Mouse (Mus musculus): ENCODE results near the gene Atp1a2. TPM values are rescaled to one million over a fixed set of nuclear protein-coding genes. Genes with fewer than 3 reads are reported as not detected.
"Not testable (repeated sequence)": the region's sequence is repeated elsewhere in the genome, so short reads cannot be mapped to it uniquely, and the experiment has no call there.

Atp1a2 gene
- total RNA-seq, 2 experiments from 2014 or later: not detected

DNA sequence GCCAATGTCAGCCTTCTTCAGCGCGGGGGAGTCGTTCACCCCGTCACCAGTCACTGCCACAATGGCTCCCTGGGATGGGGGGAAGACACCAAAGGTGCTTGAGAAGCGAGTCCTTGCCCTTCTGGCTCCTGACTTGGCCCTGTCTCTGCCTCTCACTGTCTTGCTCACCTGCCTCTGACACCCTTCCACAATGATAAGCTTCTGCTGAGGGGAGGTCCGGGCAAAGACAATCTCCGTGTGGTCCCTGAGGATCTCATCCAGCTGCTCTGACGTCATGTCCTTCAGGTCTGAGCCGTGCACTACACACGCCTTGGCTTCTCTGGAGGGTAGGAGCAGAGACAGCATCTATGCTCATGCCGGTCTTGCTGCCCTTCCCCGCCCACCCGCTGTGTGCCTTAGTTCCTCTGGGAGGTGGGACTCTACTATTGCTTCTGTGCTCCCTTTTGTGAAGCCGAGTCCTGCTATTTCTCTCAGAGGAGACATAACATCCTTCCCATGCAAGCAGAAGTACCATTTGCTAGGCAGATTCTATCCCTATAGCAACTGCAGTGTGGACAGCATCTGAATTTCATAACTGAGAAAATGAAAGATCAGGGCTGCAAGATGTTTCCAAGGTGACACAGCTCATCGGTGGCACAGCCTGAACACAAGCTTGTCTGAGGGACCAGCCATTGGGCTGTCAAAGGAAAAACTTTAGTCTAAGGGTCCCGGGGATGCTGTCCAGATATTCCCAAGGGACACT, 17.9 kb downstream of the Atp1a2 start:
- ATAC-seq (replicated peaks; ENCODE audit: low FRiP score, poor library complexity, severe bottlenecking): no peak

DNA sequence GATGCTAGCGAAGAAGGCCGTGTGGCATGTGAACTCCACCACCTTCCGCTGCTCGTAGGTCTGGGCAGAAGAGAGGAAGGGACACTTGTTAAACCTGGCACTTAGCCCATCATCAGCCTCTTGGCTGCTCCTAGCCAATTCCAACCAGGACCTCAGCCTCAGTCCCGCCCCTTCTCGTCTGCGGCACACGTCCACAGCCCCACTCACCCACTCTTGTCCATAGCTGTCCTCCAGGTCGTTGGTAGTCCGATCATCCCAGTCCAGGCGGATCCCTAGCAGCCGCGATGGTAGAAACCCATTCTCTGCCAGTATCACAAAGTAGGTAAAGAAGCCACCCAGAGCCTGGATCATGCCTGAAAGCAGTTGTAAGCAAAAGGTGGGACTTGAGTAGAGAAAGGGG, 19.5 kb downstream of the Atp1a2 start:
- ATAC-seq (replicated peaks; ENCODE audit: low FRiP score, poor library complexity, severe bottlenecking): no peak

DNA sequence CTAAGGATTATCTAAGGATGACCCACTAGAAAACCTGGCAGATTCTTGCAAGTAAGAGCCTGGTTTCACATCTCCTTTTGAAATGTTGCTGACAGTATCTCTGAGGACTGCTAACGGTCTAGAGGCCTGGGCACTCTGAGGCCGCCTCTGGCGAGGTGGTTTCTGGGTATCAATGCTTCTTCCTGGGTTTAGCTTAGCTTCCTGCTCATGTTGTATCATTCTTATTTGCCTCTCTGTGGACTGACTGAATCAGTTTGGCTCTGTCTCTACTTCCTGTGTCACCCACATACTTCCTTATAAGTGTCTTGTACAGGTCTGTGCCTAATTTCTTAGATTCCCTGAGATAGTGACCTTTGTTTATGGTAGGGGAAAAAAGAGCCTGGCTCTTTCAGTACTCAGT, 20.7 kb downstream of the Atp1a2 start:
- ATAC-seq (replicated peaks; ENCODE audit: low FRiP score, poor library complexity, severe bottlenecking): no peak

DNA sequence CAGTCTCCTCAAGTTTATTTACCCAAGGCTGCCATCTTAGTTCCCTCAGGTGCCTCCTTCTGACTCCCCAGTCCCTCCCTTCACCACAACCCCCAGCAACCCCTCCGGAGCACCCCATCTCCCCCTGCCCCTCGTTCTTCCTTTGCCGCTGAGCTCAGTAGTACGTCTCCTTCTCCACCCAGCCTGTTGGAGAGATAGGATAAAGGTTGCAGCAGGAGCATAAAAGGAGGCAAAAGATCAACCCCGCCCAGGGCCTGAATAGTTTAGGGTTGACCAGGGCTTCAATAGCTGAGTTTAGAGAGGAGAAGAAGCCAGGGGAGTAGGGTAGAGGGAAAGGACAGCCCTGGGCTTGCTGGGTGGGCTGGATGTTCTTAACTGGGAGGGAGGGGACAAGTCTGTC, 23.3 kb downstream of the Atp1a2 start:
- ATAC-seq (replicated peaks; ENCODE audit: low FRiP score, poor library complexity, severe bottlenecking): no peak

- no peak for ATAC-seq (replicated peaks; ENCODE audit: low FRiP score, poor library complexity, severe bottlenecking)
Observed at GRCm38 (mm10) chr1:172274116-172274515, 23.7 kb downstream of the Atp1a2 start.

DNA sequence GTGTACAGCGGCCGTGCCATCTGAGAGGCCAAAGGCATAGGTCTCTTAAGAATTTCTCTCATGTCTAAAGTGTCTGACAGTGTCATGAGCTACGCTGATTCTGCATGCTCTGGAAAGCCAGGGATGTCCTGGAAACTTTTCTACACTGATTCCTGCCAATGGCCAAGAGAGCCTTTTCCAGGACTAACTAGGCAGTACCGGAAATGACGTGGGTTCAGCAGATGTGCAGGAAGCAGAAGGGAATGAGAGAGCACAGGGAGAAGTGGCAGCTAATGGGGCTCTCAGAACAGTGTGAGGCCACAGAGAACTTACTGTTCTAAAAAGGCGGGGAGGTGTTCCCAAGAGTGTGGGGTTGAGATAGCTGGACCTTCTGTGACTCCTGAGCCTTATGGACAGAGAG, 24.5 kb downstream of the Atp1a2 start:
- ATAC-seq (replicated peaks; ENCODE audit: low FRiP score, poor library complexity, severe bottlenecking): no peak

DNA sequence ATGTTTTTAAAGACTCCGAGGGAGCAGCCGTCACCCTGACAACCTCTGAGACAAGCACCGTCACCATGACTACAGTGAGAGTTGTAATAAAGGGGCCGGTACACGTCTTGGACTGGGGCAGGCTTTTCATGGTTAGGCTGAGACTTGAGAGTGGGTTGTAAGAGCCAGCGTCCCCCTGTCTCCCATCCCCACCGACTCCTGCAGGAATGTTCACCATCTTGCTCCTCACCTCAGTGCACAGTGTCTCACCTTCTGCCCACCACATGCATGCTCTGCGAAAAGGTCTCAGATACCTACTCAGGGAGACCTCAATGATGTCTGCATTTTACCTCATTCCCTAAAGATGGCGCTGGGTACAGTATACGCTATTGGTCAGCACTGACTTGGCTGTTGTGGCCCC, 26.1 kb downstream of the Atp1a2 start:
- no peak for ATAC-seq (replicated peaks; ENCODE audit: low FRiP score, poor library complexity, severe bottlenecking)

GRCm38 (mm10) chr1:172271208-172271607, 26.7 kb downstream of the Atp1a2 start:
- no peak for ATAC-seq (replicated peaks; ENCODE audit: low FRiP score, poor library complexity, severe bottlenecking)

GRCm38 (mm10) chr1:172261477-172262078, 36.3 kb downstream of the Atp1a2 start, which contains the start of gene Igsf8:
Gene Igsf8 (plus strand): TSS chr1:172261641.
- no peak for ATAC-seq (replicated peaks; ENCODE audit: low FRiP score, poor library complexity, severe bottlenecking)

GRCm38 (mm10) chr1:172258314-172258713, 39.5 kb downstream of the Atp1a2 start, which contains the start of gene Atp1a4:
Gene Atp1a4 (minus strand): TSS chr1:172258414.
- ATAC-seq (replicated peaks; ENCODE audit: low FRiP score, poor library complexity, severe bottlenecking): peak; percentile 39; the same call in 1 of the 2 replicates

DNA sequence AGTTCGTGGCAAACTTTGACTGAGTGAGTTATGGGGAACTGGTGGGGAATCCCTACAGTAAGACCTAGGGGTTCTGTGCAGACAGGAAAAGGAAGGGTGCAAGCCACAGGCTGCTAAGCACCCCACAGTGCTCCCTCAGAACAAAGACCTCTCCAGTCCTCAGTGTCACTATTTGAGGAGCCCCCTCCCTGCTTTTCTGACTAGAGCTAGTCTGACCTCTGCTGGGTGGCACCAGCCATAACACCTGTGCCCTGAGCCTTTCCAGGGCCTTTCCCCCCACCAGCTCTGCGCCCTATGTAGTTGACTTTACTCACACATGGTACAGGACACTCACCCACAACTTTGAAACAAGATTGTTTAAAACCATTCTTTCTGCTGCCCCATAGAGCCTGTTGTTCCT, 50.2 kb downstream of the Atp1a2 start:
- ATAC-seq (replicated peaks; ENCODE audit: low FRiP score, poor library complexity, severe bottlenecking): no peak

GRCm38 (mm10) chr1:172247216-172247615, 50.6 kb downstream of the Atp1a2 start:
- ATAC-seq (replicated peaks; ENCODE audit: low FRiP score, poor library complexity, severe bottlenecking): no peak

- ATAC-seq (replicated peaks; ENCODE audit: low FRiP score, poor library complexity, severe bottlenecking): not testable (repeated sequence)
Observed at GRCm38 (mm10) chr1:172244645-172245044, 53.2 kb downstream of the Atp1a2 start.

DNA sequence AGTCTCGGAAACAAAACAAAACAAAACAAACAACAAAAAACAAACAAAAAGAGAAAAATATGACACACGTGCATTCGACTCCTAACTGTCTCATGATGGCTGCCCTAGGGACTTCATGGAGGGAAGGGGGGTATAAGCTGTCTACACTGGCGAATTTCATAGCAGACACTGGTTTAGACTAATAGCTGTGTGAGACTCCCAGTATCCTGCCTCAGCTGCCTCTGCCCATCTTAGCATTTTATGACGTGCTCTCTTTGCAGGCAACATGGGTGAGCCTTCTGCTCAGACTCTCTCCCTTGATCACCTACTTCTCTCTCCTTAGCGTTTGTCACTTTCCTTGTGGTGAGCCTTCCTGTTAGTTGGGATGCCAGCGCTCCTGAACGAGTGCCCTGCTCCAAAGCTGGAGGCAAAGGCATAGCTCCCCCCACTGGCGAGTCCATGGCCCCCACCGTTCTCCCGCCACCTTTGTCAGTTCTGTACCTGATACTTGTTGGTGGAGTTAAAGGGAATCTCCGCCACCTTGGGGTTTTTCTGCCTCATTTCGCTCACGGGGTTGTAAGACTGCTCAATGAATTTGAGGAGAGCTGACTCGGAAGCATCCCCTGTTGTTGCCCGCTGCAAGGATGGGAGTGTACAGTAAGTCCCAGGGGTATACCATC, 54.2 kb downstream of the Atp1a2 start:
- ATAC-seq (replicated peaks; ENCODE audit: low FRiP score, poor library complexity, severe bottlenecking): no peak

- ATAC-seq (replicated peaks; ENCODE audit: low FRiP score, poor library complexity, severe bottlenecking): no peak
Observed at GRCm38 (mm10) chr1:172242401-172242800, 55.5 kb downstream of the Atp1a2 start.

GRCm38 (mm10) chr1:172240945-172241708, 56.7 kb downstream of the Atp1a2 start:
- no peak for ATAC-seq (replicated peaks; ENCODE audit: low FRiP score, poor library complexity, severe bottlenecking)

GRCm38 (mm10) chr1:172229215-172229614, 68.6 kb downstream of the Atp1a2 start:
- ATAC-seq (replicated peaks; ENCODE audit: low FRiP score, poor library complexity, severe bottlenecking): no peak

DNA sequence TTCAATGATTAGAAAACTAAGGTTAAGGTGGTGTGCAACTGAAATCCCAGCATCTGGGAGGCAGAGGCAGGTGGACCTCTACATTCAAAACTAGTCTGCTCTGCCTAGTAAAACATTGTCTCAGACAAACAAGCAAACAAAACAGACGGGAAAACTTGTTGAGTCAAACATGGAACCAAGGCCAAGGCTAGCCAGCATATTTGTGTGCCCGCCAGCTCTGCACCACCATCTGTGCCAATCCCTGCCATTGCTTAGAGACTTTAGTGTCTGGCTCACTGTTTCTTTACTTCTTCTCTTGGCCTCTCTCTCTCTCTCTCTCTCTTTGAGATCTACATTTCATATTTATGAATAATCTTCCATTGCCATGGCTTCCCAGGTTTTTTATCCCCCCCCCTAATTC, 69.7 kb downstream of the Atp1a2 start:
- no peak for ATAC-seq (replicated peaks; ENCODE audit: low FRiP score, poor library complexity, severe bottlenecking)
